Mouse (Mus musculus) gastrocnemius, postnatal 36 days (tissue): ENCODE data around the gene Gm9573. TPM values are rescaled to one million over a fixed set of nuclear protein-coding genes. Genes with fewer than 3 reads are reported as not detected.

ENCODE experiments used
- DNase-seq, 2 experiments: peaks; one replicate each; pipeline ENCODE4 v3.0.0; 2022
- intact Hi-C: fragments of 180-260 bp; cut with DNase I; formaldehyde crosslinking; loops from one replicate; pipeline ENCODE4 v1.15.1; 2025
- long read RNA-seq, 2 experiments: library from polyadenylated mRNA; stranded (forward); transcript quantifications; one replicate each; pipeline ENCODE4 v2.0.0; 2021
- total RNA-seq, 2 experiments: library from RNA; stranded (reverse); gene quantifications; 2 replicates each; pipeline ENCODE4 v1.2.3; 2021

The Gm9573 gene
- total RNA-seq: not detected
- long read RNA-seq, experiment 1, partial matches to known transcripts: 0 of 1 reads
- long read RNA-seq, experiment 1, other reads (novel, unspliced or antisense): 1 of 1 reads
- long read RNA-seq, experiment 2, partial matches to known transcripts: 0 of 1 reads
- long read RNA-seq, experiment 2, other reads (novel, unspliced or antisense): 1 of 1 reads

GRCm38 (mm10) chr17:35626537-35626936, at the start of gene Gm9573:
TSS of gene Gm9573 (minus strand) at chr17:35626637.
- intact Hi-C loops: no loop called here

GRCm38 (mm10) chr17:35673416-35674035, 47.1 kb upstream of the Gm9573 start, which contains the start of gene Gtf2h4:
TSS of gene Gtf2h4 (minus strand) at chr17:35673739.
- peak; percentile 63 to 82 for DNase-seq
- intact Hi-C loops: no loop called here

More at GRCm38 (mm10) chr17:35626537-35626936, at the start of gene Gm9573:
- DNase-seq: no peak

GRCm38 (mm10) chr17:35672527-35672926, 46.1 kb upstream of the Gm9573 start:
- intact Hi-C loops: no loop called here
- no peak for DNase-seq

GRCm38 (mm10) chr17:35671846-35672245, 45.4 kb upstream of the Gm9573 start:
- intact Hi-C loops: no loop called here

GRCm38 (mm10) chr17:35669731-35670130, 43.3 kb upstream of the Gm9573 start:
- no peak for DNase-seq
- intact Hi-C loops: no loop called here

More at GRCm38 (mm10) chr17:35671846-35672245, 45.4 kb upstream of the Gm9573 start:
- DNase-seq: no peak

- peak; percentile 94 to 99 for DNase-seq
- intact Hi-C loops: no loop called here
Measured at GRCm38 (mm10) chr17:35667334-35668065, 41.1 kb upstream of the Gm9573 start, which contains the start of gene Vars2. TSS of gene Vars2 (minus strand) at chr17:35667592.

- intact Hi-C loops: no loop called here
- no peak for DNase-seq
Measured at GRCm38 (mm10) chr17:35666851-35667256, 40.4 kb upstream of the Gm9573 start.

GRCm38 (mm10) chr17:35665957-35666515, 39.6 kb upstream of the Gm9573 start:
- intact Hi-C loops: no loop called here
- no peak for DNase-seq

GRCm38 (mm10) chr17:35653086-35653485, 26.6 kb upstream of the Gm9573 start:
- intact Hi-C loops: no loop called here
- no peak for DNase-seq

GRCm38 (mm10) chr17:35649429-35649828, 23.0 kb upstream of the Gm9573 start:
- no peak for DNase-seq
- intact Hi-C loops: no loop called here

- intact Hi-C loops: no loop called here
- no peak for DNase-seq
Measured at GRCm38 (mm10) chr17:35643609-35644236, 17.3 kb upstream of the Gm9573 start, which contains the start of gene Mucl3. TSS of gene Mucl3 (minus strand) at chr17:35643695.

- no peak for DNase-seq
- intact Hi-C loops: loop anchor here (5.0 kb wide), 2 partner anchors 83 to 98 kb away; no protein-coding TSS in a partner anchor
Measured at GRCm38 (mm10) chr17:35639352-35639751, 12.9 kb upstream of the Gm9573 start.

- intact Hi-C loops: loop anchor here (5.0 kb wide), 2 partner anchors 84 to 99 kb away; no protein-coding TSS in a partner anchor
Measured at GRCm38 (mm10) chr17:35638475-35639190, 12.2 kb upstream of the Gm9573 start.

GRCm38 (mm10) chr17:35636363-35636762, 9.9 kb upstream of the Gm9573 start:
- intact Hi-C loops: loop anchor here (5.0 kb wide), 2 partner anchors 86 to 101 kb away; no protein-coding TSS in a partner anchor

More at GRCm38 (mm10) chr17:35638475-35639190, 12.2 kb upstream of the Gm9573 start:
- DNase-seq: no peak

GRCm38 (mm10) chr17:35635699-35636111, 9.3 kb upstream of the Gm9573 start:
- peak; percentile 28 to 36 for DNase-seq
- intact Hi-C loops: loop anchor here (5.0 kb wide), 2 partner anchors 87 to 102 kb away; no protein-coding TSS in a partner anchor

More at GRCm38 (mm10) chr17:35636363-35636762, 9.9 kb upstream of the Gm9573 start:
- no peak for DNase-seq

- intact Hi-C loops: loop anchor here (5.0 kb wide), 2 partner anchors 87 to 102 kb away; no protein-coding TSS in a partner anchor
- no peak for DNase-seq
Measured at GRCm38 (mm10) chr17:35635202-35635601, 8.8 kb upstream of the Gm9573 start.

GRCm38 (mm10) chr17:35633992-35634391, 7.6 kb upstream of the Gm9573 start:
- DNase-seq: no peak
- intact Hi-C loops: no loop called here

- no peak for DNase-seq
- intact Hi-C loops: no loop called here
Measured at GRCm38 (mm10) chr17:35617127-35617526, 9.3 kb downstream of the Gm9573 start.

- intact Hi-C loops: no loop called here
- no peak for DNase-seq
Measured at GRCm38 (mm10) chr17:35601736-35602354, 24.6 kb downstream of the Gm9573 start.
